Mouse (Mus musculus): ENCODE results near the gene Etv6. TPM values are rescaled to one million over a fixed set of nuclear protein-coding genes. Genes with fewer than 3 reads are reported as not detected.
A peak's percentile ranks its signal among the peaks of the same experiment; 100 is the strongest.
"Not testable (repeated sequence)": the region's sequence is repeated elsewhere in the genome, so short reads cannot be mapped to it uniquely, and the experiment has no call there.

Etv6 gene
- polyA plus RNA-seq (2012; rRNA removed): 11.0 and 16.2 TPM in 2 replicates

GRCm38 (mm10) chr6:134035490-134036405 is at the start of gene Etv6:
Gene Etv6, plus strand, starts transcription at chr6:134035700.
- peaks cover 13% of the 10 kb centered on the region; the same call in 1 of the 2 replicates for H3K4me1 ChIP-seq (ENCODE audit: control insufficient read depth, insufficient read depth, insufficient read length, low read length)
- no peaks in the 10 kb centered on the region for H3K36me3 ChIP-seq (ENCODE audit: control insufficient read depth, insufficient read depth, low read length)
- H3K27ac ChIP-seq (ENCODE audit: insufficient read depth, low read depth, low read length): peak within 1 kb of the TSS; percentile 100
- under 1% methylated on average over 74 of the region's 78 CpGs for WGBS
- no peak for TF ChIP-seq CTCF (IDR thresholded peaks at IDR 0.05; ENCODE audit: extremely low read depth, insufficient read length, insufficient replicate concordance, low read depth, low read length)
- TF ChIP-seq POLR2A (IDR thresholded peaks at IDR 0.05; ENCODE audit: low read depth, low read length): no peak
- peak within 1 kb of the TSS; percentile 76 for H3K4me3 ChIP-seq (ENCODE audit: low read depth, low read length)
- no peaks in the 10 kb centered on the region for H3K27me3 ChIP-seq (ENCODE audit: control insufficient read depth, insufficient read depth, low read length)

GRCm38 (mm10) chr6:133986161-133986560 is 49.3 kb upstream of the Etv6 start:
- no peak overlapping the region for H3K27ac ChIP-seq (ENCODE audit: insufficient read depth, low read depth, low read length)
- no peaks in the 10 kb centered on the region for H3K4me1 ChIP-seq (ENCODE audit: control insufficient read depth, insufficient read depth, insufficient read length, low read length)
- peak; percentile 25; the same call in 1 of the 2 replicates for TF ChIP-seq CTCF (IDR thresholded peaks at IDR 0.05; ENCODE audit: extremely low read depth, insufficient read length, insufficient replicate concordance, low read depth, low read length)
- no peak for TF ChIP-seq POLR2A (IDR thresholded peaks at IDR 0.05; ENCODE audit: low read depth, low read length)
- no peak overlapping the region for H3K4me3 ChIP-seq (ENCODE audit: low read depth, low read length)
- no peaks in the 10 kb centered on the region for H3K36me3 ChIP-seq (ENCODE audit: control insufficient read depth, insufficient read depth, low read length)
- H3K27me3 ChIP-seq (ENCODE audit: control insufficient read depth, insufficient read depth, low read length): no peaks in the 10 kb centered on the region
- 61% methylated on average over 2 of the region's 2 CpGs for WGBS

GRCm38 (mm10) chr6:133987068-133987591 is 48.4 kb upstream of the Etv6 start:
- Histone ChIP-seq H3K27ac (ENCODE audit: insufficient read depth, low read depth, low read length) (no peak overlapping the region), H3K4me1 (ENCODE audit: control insufficient read depth, insufficient read depth, insufficient read length, low read length) (no peaks in the 10 kb centered on the region), H3K27me3 (ENCODE audit: control insufficient read depth, insufficient read depth, low read length) (no peaks in the 10 kb centered on the region), H3K36me3 (ENCODE audit: control insufficient read depth, insufficient read depth, low read length) (no peaks in the 10 kb centered on the region), H3K4me3 (ENCODE audit: low read depth, low read length) (no peak overlapping the region)
- WGBS: 89% methylated on average over 2 of the region's 2 CpGs
- TF ChIP-seq POLR2A (IDR thresholded peaks at IDR 0.05; ENCODE audit: low read depth, low read length): no peak
- no peak for TF ChIP-seq CTCF (IDR thresholded peaks at IDR 0.05; ENCODE audit: extremely low read depth, insufficient read length, insufficient replicate concordance, low read depth, low read length)

- TF ChIP-seq CTCF (IDR thresholded peaks at IDR 0.05; ENCODE audit: extremely low read depth, insufficient read length, insufficient replicate concordance, low read depth, low read length): no peak
- no peak for TF ChIP-seq POLR2A (IDR thresholded peaks at IDR 0.05; ENCODE audit: low read depth, low read length)
- H3K27ac ChIP-seq (ENCODE audit: insufficient read depth, low read depth, low read length): no peak overlapping the region
- H3K4me1 ChIP-seq (ENCODE audit: control insufficient read depth, insufficient read depth, insufficient read length, low read length): no peaks in the 10 kb centered on the region
- H3K4me3 ChIP-seq (ENCODE audit: low read depth, low read length): no peak overlapping the region
- H3K36me3 ChIP-seq (ENCODE audit: control insufficient read depth, insufficient read depth, low read length): no peaks in the 10 kb centered on the region
- 68% methylated on average over 9 of the region's 9 CpGs for WGBS
- H3K27me3 ChIP-seq (ENCODE audit: control insufficient read depth, insufficient read depth, low read length): no peaks in the 10 kb centered on the region
Observed at GRCm38 (mm10) chr6:133988011-133988410, 47.5 kb upstream of the Etv6 start.

GRCm38 (mm10) chr6:133997461-133997860 is 38.0 kb upstream of the Etv6 start:
- Histone ChIP-seq H3K27me3 (ENCODE audit: control insufficient read depth, insufficient read depth, low read length) (no peaks in the 10 kb centered on the region), H3K4me3 (ENCODE audit: low read depth, low read length) (no peak overlapping the region), H3K27ac (ENCODE audit: insufficient read depth, low read depth, low read length) (no peak overlapping the region), H3K36me3 (ENCODE audit: control insufficient read depth, insufficient read depth, low read length) (no peaks in the 10 kb centered on the region), H3K4me1 (ENCODE audit: control insufficient read depth, insufficient read depth, insufficient read length, low read length) (no peaks in the 10 kb centered on the region; the same call in 1 of the 2 replicates)
- no peak for TF ChIP-seq POLR2A (IDR thresholded peaks at IDR 0.05; ENCODE audit: low read depth, low read length)
- TF ChIP-seq CTCF (IDR thresholded peaks at IDR 0.05; ENCODE audit: extremely low read depth, insufficient read length, insufficient replicate concordance, low read depth, low read length): no peak
- WGBS: 64% methylated on average over 2 of the region's 2 CpGs

- TF ChIP-seq CTCF (IDR thresholded peaks at IDR 0.05; ENCODE audit: extremely low read depth, insufficient read length, insufficient replicate concordance, low read depth, low read length): no peak
- no peak for TF ChIP-seq POLR2A (IDR thresholded peaks at IDR 0.05; ENCODE audit: low read depth, low read length)
- no peak overlapping the region for H3K27ac ChIP-seq (ENCODE audit: insufficient read depth, low read depth, low read length)
- WGBS: 75% methylated on average over 2 of the region's 2 CpGs
- no peaks in the 10 kb centered on the region for H3K27me3 ChIP-seq (ENCODE audit: control insufficient read depth, insufficient read depth, low read length)
- no peaks in the 10 kb centered on the region; the same call in 1 of the 2 replicates for H3K4me1 ChIP-seq (ENCODE audit: control insufficient read depth, insufficient read depth, insufficient read length, low read length)
- no peak overlapping the region for H3K4me3 ChIP-seq (ENCODE audit: low read depth, low read length)
- H3K36me3 ChIP-seq (ENCODE audit: control insufficient read depth, insufficient read depth, low read length): no peaks in the 10 kb centered on the region
Observed at GRCm38 (mm10) chr6:133997935-133998334, 37.6 kb upstream of the Etv6 start.

- H3K27me3 ChIP-seq (ENCODE audit: control insufficient read depth, insufficient read depth, low read length); H3K4me3 ChIP-seq (ENCODE audit: low read depth, low read length); H3K36me3 ChIP-seq (ENCODE audit: control insufficient read depth, insufficient read depth, low read length); H3K4me1 ChIP-seq (ENCODE audit: control insufficient read depth, insufficient read depth, insufficient read length, low read length); H3K27ac ChIP-seq (ENCODE audit: insufficient read depth, low read depth, low read length): not testable (repeated sequence)
- 17% methylated on average over 6 of the region's 12 CpGs for WGBS
Observed at GRCm38 (mm10) chr6:134014488-134015110, 20.9 kb upstream of the Etv6 start.
